Mouse (Mus musculus) kidney, postnatal 0 days (tissue): ENCODE data around the gene Slc26a9. TPM values are rescaled to one million over a fixed set of nuclear protein-coding genes. Genes with fewer than 3 reads are reported as not detected.

Experiments
- ATAC-seq: fragments of 200-750 bp; cut with Nextera tagmentation; replicated peaks from 2 replicates; pipeline ENCODE4 v1.8.0; 2017; ENCODE audit warnings: low read depth, moderate number of reproducible peaks, moderate TSS enrichment, moderate library complexity; ENCODE audit not compliant: low FRiP score
- DNase-seq: peaks from one replicate; pipeline ENCODE4 v3.0.0-alpha.2; 2016; ENCODE audit warnings: low spot score
- H3K27ac ChIP-seq: fragments of 300-500 bp; sonication (generic); 2 replicates; pipeline ENCODE4 v1.5.1; 2014; ENCODE audit warnings: mild to moderate bottlenecking
- H3K27me3 ChIP-seq: fragments of 300-500 bp; sonication (generic); 2 replicates; pipeline ENCODE4 v1.6.1; 2014; ENCODE audit warnings: low read length, mixed read lengths; ENCODE audit not compliant: insufficient read depth
- H3K36me3 ChIP-seq: fragments of 300-500 bp; sonication (generic); 2 replicates; pipeline ENCODE4 v1.6.1; 2014; ENCODE audit warnings: low read length, mixed read lengths; ENCODE audit not compliant: insufficient read depth
- H3K4me1 ChIP-seq: fragments of 300-500 bp; sonication (generic); replicated peaks from 2 replicates; pipeline ENCODE4 v1.6.1; 2014; ENCODE audit warnings: antibody characterized with exemption, low read length, mixed read lengths; ENCODE audit not compliant: insufficient read depth
- H3K4me2 ChIP-seq: fragments of 300-500 bp; sonication (generic); 2 replicates; pipeline ENCODE4 v1.6.1; 2014; ENCODE audit warnings: mild to moderate bottlenecking, low read length, moderate library complexity, mixed read lengths
- H3K4me3 ChIP-seq: fragments of 300-500 bp; sonication (generic); replicated peaks from 2 replicates; pipeline ENCODE4 v1.5.1; 2014; ENCODE audit warnings: low read depth, low read length
- H3K9ac ChIP-seq: fragments of 300-500 bp; sonication (generic); 2 replicates; pipeline ENCODE4 v1.6.1; 2014; ENCODE audit warnings: low read depth, low read length
- H3K9me3 ChIP-seq: fragments of 300-500 bp; sonication (generic); replicated peaks from 2 replicates; pipeline ENCODE4 v1.6.1; 2016; ENCODE audit warnings: low read length, inconsistent platforms, mixed read lengths
- CTCF ChIP-seq: IDR thresholded peaks from 2 replicates; pipeline ENCODE4 v1.5.1; 2016; ENCODE audit warnings: antibody characterized with exemption, low read depth, mild to moderate bottlenecking, moderate library complexity
- WGBS: fragments of 180-500 bp; shearing (Covaris S2); extraction: QIAGEN DNeasy Blood & Tissue Kit; methylation state at CpG from one replicate; pipeline ENCODE4 v1.1.7; 2014; 5-methylcytosine and 5-hydroxymethylcytosine counted together
- polyA plus RNA-seq: library from polyadenylated mRNA; unstranded; fragments of >200 nt; fragmentation: Nextera tagmentation; extraction: Ambion mirVana; gene quantifications from 2 replicates; pipeline ENCODE4 v1.2.1, GENCODE M21; 2015

The Slc26a9 gene
- polyA plus RNA-seq, 1 experiment from 2014 or later = 0.20 TPM

- no peak overlapping the region for H3K9ac ChIP-seq
- no peak for ATAC-seq
- no peak overlapping the region for H3K4me2 ChIP-seq
- no peak overlapping the region for H3K4me3 ChIP-seq
- no peaks in the 10 kb centered on the region for H3K9me3 ChIP-seq
- H3K36me3 ChIP-seq = no peaks in the 10 kb centered on the region
- H3K4me1 ChIP-seq = no peaks in the 10 kb centered on the region
- no peak for TF ChIP-seq CTCF
- no peak for DNase-seq
- no peaks in the 10 kb centered on the region for H3K27me3 ChIP-seq
- 59% methylated on average over 8 of the region's 8 CpGs for WGBS
- H3K27ac ChIP-seq = no peak overlapping the region
Measured at GRCm38 (mm10) chr1:131702094-131702766, 41.6 kb upstream of the Slc26a9 start.

GRCm38 (mm10) chr1:131703482-131703881 lies 40.3 kb upstream of the Slc26a9 start:
- H3K4me3 ChIP-seq = no peak overlapping the region
- H3K9ac ChIP-seq = no peak overlapping the region
- ATAC-seq = no peak
- no peaks in the 10 kb centered on the region; the same call in 1 of the 2 replicates for H3K27me3 ChIP-seq
- no peaks in the 10 kb centered on the region for H3K9me3 ChIP-seq
- H3K4me2 ChIP-seq = no peak overlapping the region
- DNase-seq = no peak
- H3K4me1 ChIP-seq = no peaks in the 10 kb centered on the region
- H3K27ac ChIP-seq = no peak overlapping the region
- no peaks in the 10 kb centered on the region for H3K36me3 ChIP-seq
- 91% methylated on average over 2 of the region's 2 CpGs for WGBS
- TF ChIP-seq CTCF = no peak

- ATAC-seq (no peak), DNase-seq (peak; percentile 63)
- peak; percentile 76 for TF ChIP-seq CTCF
- no peaks in the 10 kb centered on the region for H3K4me1 ChIP-seq
- H3K27ac ChIP-seq = no peak overlapping the region
- H3K27me3 ChIP-seq = no peaks in the 10 kb centered on the region; the same call in 1 of the 2 replicates
- no peaks in the 10 kb centered on the region for H3K36me3 ChIP-seq
- no peak overlapping the region for H3K4me3 ChIP-seq
- no peak overlapping the region for H3K4me2 ChIP-seq
- no peaks in the 10 kb centered on the region for H3K9me3 ChIP-seq
- WGBS = 24% methylated on average over 4 of the region's 4 CpGs
- no peak overlapping the region for H3K9ac ChIP-seq
Measured at GRCm38 (mm10) chr1:131708338-131708737, 35.5 kb upstream of the Slc26a9 start.

- Histone ChIP-seq H3K4me3 (no peak overlapping the region), H3K27ac (no peak overlapping the region), H3K27me3 (no peaks in the 10 kb centered on the region; the same call in 1 of the 2 replicates), H3K9me3 (no peaks in the 10 kb centered on the region), H3K4me1 (no peaks in the 10 kb centered on the region), H3K9ac (no peak overlapping the region), H3K36me3 (no peaks in the 10 kb centered on the region), H3K4me2 (no peak overlapping the region)
- WGBS = 74% methylated on average over 10 of the region's 10 CpGs
- TF ChIP-seq CTCF = no peak
- DNase-seq (no peak), ATAC-seq (no peak)
Measured at GRCm38 (mm10) chr1:131711518-131711917, 32.3 kb upstream of the Slc26a9 start.

GRCm38 (mm10) chr1:131712386-131712785 lies 31.4 kb upstream of the Slc26a9 start:
- Histone ChIP-seq H3K9me3 (no peaks in the 10 kb centered on the region), H3K36me3 (no peaks in the 10 kb centered on the region), H3K27me3 (no peaks in the 10 kb centered on the region; the same call in 1 of the 2 replicates), H3K4me3 (no peak overlapping the region), H3K4me2 (no peak overlapping the region), H3K27ac (no peak overlapping the region), H3K9ac (no peak overlapping the region), H3K4me1 (no peaks in the 10 kb centered on the region)
- peak; percentile 86 for TF ChIP-seq CTCF
- 24% methylated on average over 2 of the region's 2 CpGs for WGBS
- ATAC-seq = peak; percentile 53; the same call in 1 of the 2 replicates
- peak; percentile 93 for DNase-seq

GRCm38 (mm10) chr1:131714388-131715337 lies 29.2 kb upstream of the Slc26a9 start:
- no peak overlapping the region for H3K4me3 ChIP-seq
- H3K4me1 ChIP-seq = no peaks in the 10 kb centered on the region
- WGBS = 71% methylated on average over 20 of the region's 20 CpGs
- no peak overlapping the region for H3K4me2 ChIP-seq
- no peaks in the 10 kb centered on the region for H3K27me3 ChIP-seq
- DNase-seq (no peak), ATAC-seq (no peak)
- H3K36me3 ChIP-seq = no peaks in the 10 kb centered on the region
- no peaks in the 10 kb centered on the region for H3K9me3 ChIP-seq
- no peak overlapping the region for H3K9ac ChIP-seq
- TF ChIP-seq CTCF = no peak
- H3K27ac ChIP-seq = no peak overlapping the region
